12 mouse cellular contexts compared by ENCODE assay signal in genomic region chr5:92495771-92496409, GRCm38 (mm10). TPM values are rescaled to one million over a fixed set of nuclear protein-coding genes. Genes with fewer than 3 reads are reported as not detected.
A peak's percentile ranks its signal among the peaks of the same experiment; 100 is the strongest.
DNase-seq lines count a peak whose midpoint lies in the region; ATAC-seq lines count a peak whose summit lies in the region.
"Had no signal": no experiment of that assay in that cellular context is flagged by ENCODE, and none has a peak within 500 bp of the region (broad histone marks: within the 10 kb centered on the region; RNA-seq: fewer than 3 reads in every experiment).

No protein-coding gene starts in this region.

- H3K36me3 ChIP-seq in midbrain, embryonic 13.5 days: no peaks in the 10 kb centered on the region
- no peaks in the 10 kb centered on the region for H3K36me3 ChIP-seq in midbrain, embryonic 16.5 days (ENCODE audit: control insufficient read depth, insufficient read depth, low read length)
- no peaks in the 10 kb centered on the region; the same call in 1 of the 2 replicates for H3K36me3 ChIP-seq in liver, embryonic 11.5 days (ENCODE audit: control insufficient read depth, insufficient read depth, low read length)
- H3K36me3 ChIP-seq in intestine, embryonic 16.5 days (ENCODE audit: control insufficient read depth, insufficient read depth, low read length): no peaks in the 10 kb centered on the region
- H3K36me3 ChIP-seq: neural tube, embryonic 12.5 days had no signal

- 0 out of 2 replicates have a peak overlapping the region, but pooled peaks have one; percentile 3 for H3K27ac ChIP-seq in midbrain, embryonic 13.5 days
- H3K27ac ChIP-seq in midbrain, embryonic 16.5 days (ENCODE audit: low read length): no peak overlapping the region
- no peak overlapping the region for H3K27ac ChIP-seq in liver, embryonic 11.5 days (ENCODE audit: low read depth, low read length)
- H3K27ac ChIP-seq in intestine, embryonic 16.5 days (ENCODE audit: low read length): no peak overlapping the region
- H3K27ac ChIP-seq: neural tube, embryonic 12.5 days had no signal

- peak; percentile 32 for DNase-seq in adrenal gland, postnatal 14 days
- DNase-seq in adrenal gland, postnatal 25 days: no peak
- no peak for DNase-seq in liver, embryonic 11.5 days (ENCODE audit: low spot score)
- peak; percentile 72 for DNase-seq in lung, postnatal 36 days
- no peak for DNase-seq in left cerebral cortex, adult 11 months (ENCODE audit: low spot score)
- DNase-seq: gastrocnemius, postnatal 10 days; right cerebral cortex, postnatal 14 days had no signal

- WGBS in midbrain, embryonic 13.5 days: 88% methylated on average over 7 of the region's 7 CpGs
- WGBS in midbrain, embryonic 16.5 days: 92% methylated on average over 7 of the region's 7 CpGs
- 80% methylated on average over 7 of the region's 7 CpGs for WGBS in liver, embryonic 11.5 days
- 88% methylated on average over 7 of the region's 7 CpGs for WGBS in intestine, embryonic 16.5 days

- H3K27me3 ChIP-seq in midbrain, embryonic 13.5 days: no peaks in the 10 kb centered on the region
- H3K27me3 ChIP-seq in midbrain, embryonic 16.5 days (ENCODE audit: control insufficient read depth, insufficient read depth, low read depth, low read length): no peaks in the 10 kb centered on the region
- no peaks in the 10 kb centered on the region for H3K27me3 ChIP-seq in liver, embryonic 11.5 days (replicated peaks; ENCODE audit: control insufficient read depth, insufficient read depth, low read length)
- no peaks in the 10 kb centered on the region for H3K27me3 ChIP-seq in intestine, embryonic 16.5 days (replicated peaks; ENCODE audit: control insufficient read depth, insufficient read depth, low read length)
- H3K27me3 ChIP-seq: neural tube, embryonic 12.5 days had no signal

- H3K4me3 ChIP-seq in midbrain, embryonic 13.5 days (replicated peaks): no peak overlapping the region
- no peak overlapping the region for H3K4me3 ChIP-seq in midbrain, embryonic 16.5 days (ENCODE audit: low read depth, low read length)
- no peak overlapping the region for H3K4me3 ChIP-seq in liver, embryonic 11.5 days (ENCODE audit: low read depth, low read length)
- H3K4me3 ChIP-seq in intestine, embryonic 16.5 days (ENCODE audit: low read length): no peak overlapping the region
- H3K4me3 ChIP-seq: neural tube, embryonic 12.5 days had no signal

- no peak overlapping the region for H3K9ac ChIP-seq in midbrain, embryonic 13.5 days (replicated peaks)
- H3K9ac ChIP-seq in midbrain, embryonic 16.5 days (ENCODE audit: low read depth, low read length): no peak overlapping the region
- no peak overlapping the region for H3K9ac ChIP-seq in liver, embryonic 11.5 days (ENCODE audit: low read depth, low read length)
- no peak overlapping the region for H3K9ac ChIP-seq in intestine, embryonic 16.5 days (ENCODE audit: low read depth, low read length)
- H3K9ac ChIP-seq: neural tube, embryonic 12.5 days had no signal

- peak; percentile 34 for ATAC-seq in midbrain, embryonic 13.5 days
- ATAC-seq in midbrain, embryonic 16.5 days: no peak
- peak; percentile 22; the same call in 1 of the 2 replicates for ATAC-seq in liver, embryonic 11.5 days (replicated peaks; ENCODE audit: low FRiP score)
- no peak for ATAC-seq in intestine, embryonic 16.5 days

- no peak overlapping the region for H3K4me2 ChIP-seq in midbrain, embryonic 13.5 days (replicated peaks)
- H3K4me2 ChIP-seq in midbrain, embryonic 16.5 days (ENCODE audit: low read length): no peak overlapping the region
- no peak overlapping the region for H3K4me2 ChIP-seq in liver, embryonic 11.5 days
- H3K4me2 ChIP-seq in intestine, embryonic 16.5 days (ENCODE audit: low read depth, low read length): no peak overlapping the region
- H3K4me2 ChIP-seq: neural tube, embryonic 12.5 days had no signal

- peaks cover 47% of the 10 kb centered on the region for H3K4me1 ChIP-seq in midbrain, embryonic 13.5 days (replicated peaks)
- peaks cover 17% of the 10 kb centered on the region for H3K4me1 ChIP-seq in midbrain, embryonic 16.5 days (ENCODE audit: control insufficient read depth, insufficient read depth, low read length)
- peaks cover 9% of the 10 kb centered on the region for H3K4me1 ChIP-seq in liver, embryonic 11.5 days (replicated peaks; ENCODE audit: control insufficient read depth, insufficient read depth, low read length)
- peaks cover 33% of the 10 kb centered on the region for H3K4me1 ChIP-seq in intestine, embryonic 16.5 days (ENCODE audit: control insufficient read depth, insufficient read depth, low read length)

- H3K9me3 ChIP-seq in midbrain, embryonic 13.5 days: no peaks in the 10 kb centered on the region
- no peaks in the 10 kb centered on the region for H3K9me3 ChIP-seq in midbrain, embryonic 16.5 days (replicated peaks; ENCODE audit: control insufficient read depth, low read length, poor library complexity, severe bottlenecking)
- no peaks in the 10 kb centered on the region for H3K9me3 ChIP-seq in liver, embryonic 11.5 days (ENCODE audit: control insufficient read depth, low read length)
- no peaks in the 10 kb centered on the region for H3K9me3 ChIP-seq in intestine, embryonic 16.5 days (ENCODE audit: control insufficient read depth, low read length)
- H3K9me3 ChIP-seq: neural tube, embryonic 12.5 days had no signal

RNA-seq across cellular contexts. Expression of gene Scarb2, which starts 10.7 kb away (rescaled TPM):
- 67.4 and 73.7 TPM in 2 replicates for total RNA-seq in adrenal gland, postnatal 14 days (2021)
- 62.2 and 65.1 TPM in 2 replicates for total RNA-seq in adrenal gland, postnatal 25 days (2021)
- 21.0 and 21.8 TPM in 2 replicates for polyA plus RNA-seq in midbrain, embryonic 13.5 days (2015; fragmentation: Nextera tagmentation; extraction: Ambion mirVana)
- polyA plus RNA-seq in midbrain, embryonic 16.5 days (2015; fragmentation: Nextera tagmentation; extraction: Ambion mirVana): 26.7 and 27.8 TPM in 2 replicates
- polyA plus RNA-seq in liver, embryonic 11.5 days (2014; fragmentation: Nextera tagmentation; extraction: Ambion mirVana): 5.7 and 7.0 TPM in 2 replicates
- 12.9 and 13.5 TPM in 2 replicates for polyA plus RNA-seq in intestine, embryonic 16.5 days (2015; fragmentation: Nextera tagmentation; extraction: Ambion mirVana)

RNA-seq across cellular contexts. Expression of gene Fam47e, which starts 59.0 kb away (rescaled TPM):
- total RNA-seq in adrenal gland, postnatal 14 days (2021): not detected in 2 replicates
- total RNA-seq in adrenal gland, postnatal 25 days (2021): not detected in 2 replicates
- polyA plus RNA-seq in midbrain, embryonic 13.5 days (2015; fragmentation: Nextera tagmentation; extraction: Ambion mirVana): not detected in 2 replicates
- 1.3 and 2.1 TPM in 2 replicates for polyA plus RNA-seq in midbrain, embryonic 16.5 days (2015; fragmentation: Nextera tagmentation; extraction: Ambion mirVana)
- 0.38 and 0.52 TPM in 2 replicates for polyA plus RNA-seq in liver, embryonic 11.5 days (2014; fragmentation: Nextera tagmentation; extraction: Ambion mirVana)
- 0.18 and 0.29 TPM in 2 replicates for polyA plus RNA-seq in intestine, embryonic 16.5 days (2015; fragmentation: Nextera tagmentation; extraction: Ambion mirVana)
- total RNA-seq: gastrocnemius, postnatal 10 days had no signal
- polyA plus RNA-seq: neural tube, embryonic 12.5 days; testis, adult 2 months had no signal

Comparison
In these comparisons a context has a peak if more than half of its experiments do, and no peak if none do; other contexts are left out.
1. DNase-seq: peak in adrenal gland, postnatal 14 days (single experiment) and lung, postnatal 36 days (single experiment); none in adrenal gland, postnatal 25 days (single experiment), liver, embryonic 11.5 days (single experiment) and left cerebral cortex, adult 11 months (single experiment).
2. ATAC-seq: peak in midbrain, embryonic 13.5 days (single experiment) and liver, embryonic 11.5 days (single experiment); none in midbrain, embryonic 16.5 days (single experiment) and intestine, embryonic 16.5 days (single experiment).